Mouse (Mus musculus) CH12.LX (cell line): ENCODE data around the gene Rgmb.

Experiments used
- CTCF ChIP-seq, 2 experiments: IDR thresholded peaks in 1 of 2; conservative IDR thresholded peaks in 1 of 2; 2 replicates each; pipeline ENCODE4 v1.5.1; 2011 to 2012; ENCODE audit warnings: low read depth in 2 of 2, low read length in 2 of 2, improper control_type of control experiment in 1 of 2, inconsistent platforms in 1 of 2, mild to moderate bottlenecking in 1 of 2, moderate library complexity in 1 of 2
- E2F4 ChIP-seq: IDR thresholded peaks from 2 replicates; pipeline ENCODE4 v1.6.1; 2011; ENCODE audit warnings: low read depth, low read length, improper control_type of control experiment; ENCODE audit not compliant: insufficient replicate concordance
- EP300 ChIP-seq: IDR thresholded peaks from 2 replicates; pipeline ENCODE4 v1.6.1; 2011; ENCODE audit warnings: low read length, improper control_type of control experiment
- ETS1 ChIP-seq: conservative IDR thresholded peaks from 2 replicates; pipeline ENCODE4 v1.6.1; 2012; ENCODE audit warnings: low read depth, mild to moderate bottlenecking, inconsistent platforms, low read length, improper control_type of control experiment, moderate library complexity
- KAT2A ChIP-seq: IDR thresholded peaks from 2 replicates; pipeline ENCODE4 v1.6.1; 2012; ENCODE audit warnings: low read length, improper control_type of control experiment, inconsistent platforms; ENCODE audit not compliant: insufficient replicate concordance
- MAFK ChIP-seq: IDR thresholded peaks from 2 replicates; pipeline ENCODE4 v1.6.1; 2011; ENCODE audit warnings: low read length, improper control_type of control experiment; ENCODE audit not compliant: insufficient replicate concordance
- MAX ChIP-seq: IDR thresholded peaks from 2 replicates; pipeline ENCODE4 v1.6.1; 2011; ENCODE audit warnings: low read length, improper control_type of control experiment
- MAZ ChIP-seq: IDR thresholded peaks from 2 replicates; pipeline ENCODE4 v1.6.1; 2012; ENCODE audit warnings: low read depth, mild to moderate bottlenecking, inconsistent platforms, low read length, improper control_type of control experiment, moderate library complexity
- POLR2A ChIP-seq: IDR thresholded peaks from 2 replicates; pipeline ENCODE4 v1.6.1; 2011; ENCODE audit warnings: low read depth, mild to moderate bottlenecking, improper control_type of control experiment, low read length
- RAD21 ChIP-seq: IDR thresholded peaks from 2 replicates; pipeline ENCODE4 v1.6.1; 2011; ENCODE audit warnings: low read depth, mild to moderate bottlenecking, low read length, improper control_type of control experiment, moderate library complexity
- RCOR1 ChIP-seq: conservative IDR thresholded peaks from 2 replicates; pipeline ENCODE4 v1.6.1; 2012; ENCODE audit warnings: low read depth, mild to moderate bottlenecking, inconsistent platforms, low read length, improper control_type of control experiment
- USF1 ChIP-seq: IDR thresholded peaks from 2 replicates; pipeline ENCODE4 v1.6.1; 2014; ENCODE audit warnings: low read depth, mild to moderate bottlenecking, inconsistent platforms, low read length, improper control_type of control experiment
- ZC3H11A ChIP-seq: IDR thresholded peaks from 2 replicates; pipeline ENCODE4 v1.6.1; 2012; ENCODE audit warnings: low read depth, mild to moderate bottlenecking, inconsistent platforms, low read length, improper control_type of control experiment

DNA sequence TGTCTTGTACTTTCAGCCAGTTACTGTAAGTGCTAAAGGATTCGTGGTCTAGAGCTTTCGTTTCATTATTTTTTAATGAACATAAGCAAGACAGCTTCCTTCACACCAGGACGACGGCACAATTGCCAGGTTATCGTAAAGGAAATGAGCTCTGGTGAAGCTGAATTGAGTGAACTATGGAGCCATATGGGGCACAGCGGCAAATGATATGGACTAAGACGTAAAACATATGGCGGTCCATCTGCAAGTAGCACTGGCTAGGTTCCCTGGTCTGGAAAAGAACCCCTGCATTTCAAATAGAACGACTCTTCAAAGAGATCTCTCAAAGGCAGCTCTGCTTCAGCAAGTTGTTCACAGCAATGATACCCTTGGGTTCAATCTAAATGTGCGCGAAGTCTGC lies 6.5 kb downstream of the Rgmb start:
- TF ChIP-seq CTCF (conservative IDR thresholded peaks at IDR 0.05 in 1 of 2, IDR thresholded peaks at IDR 0.05 in 1 of 2; ENCODE audit: low read depth in 2 of 2, low read length in 2 of 2) (no peak), ETS1 (no peak), MAFK (no peak), ZC3H11A (no peak), POLR2A (no peak), RAD21 (no peak), USF1 (no peak), EP300 (no peak), E2F4 (no peak), KAT2A (no peak), RCOR1 (no peak), MAZ (no peak), MAX (no peak)
